Mouse (Mus musculus): ENCODE results near the gene Plod2. TPM values are rescaled to one million over a fixed set of nuclear protein-coding genes. Genes with fewer than 3 reads are reported as not detected.
A peak's percentile ranks its signal among the peaks of the same experiment; 100 is the strongest.

The Plod2 gene
- polyA plus RNA-seq, 1 experiment: 14.8 TPM

GRCm38 (mm10) chr9:92564391-92564790, 22.4 kb downstream of the Plod2 start:
- Histone ChIP-seq H3K79me3 (ENCODE audit: low read depth) (peaks cover 40% of the 10 kb centered on the region), H3K79me2 (ENCODE audit: control insufficient read depth, insufficient read depth) (peaks cover 89% of the 10 kb centered on the region), H3ac (ENCODE audit: control insufficient read depth, insufficient read length, low read depth) (no peak overlapping the region), H3K36me3 (ENCODE audit: control insufficient read depth, insufficient read depth) (no peaks in the 10 kb centered on the region), H3K4me3 (ENCODE audit: insufficient read depth, poor library complexity, severe bottlenecking) (no peak overlapping the region), H3K27me3 (ENCODE audit: control insufficient read depth, insufficient read depth, insufficient read length) (no peaks in the 10 kb centered on the region)
- TF ChIP-seq CTCF (IDR thresholded peaks at IDR 0.05; ENCODE audit: control insufficient read depth, insufficient read depth, insufficient read length) (no peak), CEBPB (IDR thresholded peaks at IDR 0.05; ENCODE audit: low read depth) (no peak), MAX (IDR thresholded peaks at IDR 0.05) (no peak), USF1 (IDR thresholded peaks at IDR 0.05; ENCODE audit: low read depth) (no peak), FOSL1 (IDR thresholded peaks at IDR 0.05; ENCODE audit: insufficient read depth, low read length, poor library complexity, severe bottlenecking) (no peak), MYOG (IDR thresholded peaks at IDR 0.05; ENCODE audit: control insufficient read depth, extremely low read depth, insufficient read length) (no peak), MYOD1 (IDR thresholded peaks at IDR 0.05; ENCODE audit: control insufficient read depth, insufficient read length, low read depth) (no peak)

- Histone ChIP-seq H3K27me3 (ENCODE audit: control insufficient read depth, insufficient read depth, insufficient read length) (no peaks in the 10 kb centered on the region), H3K79me2 (ENCODE audit: control insufficient read depth, insufficient read depth) (peaks cover 87% of the 10 kb centered on the region), H3K36me3 (ENCODE audit: control insufficient read depth, insufficient read depth) (no peaks in the 10 kb centered on the region), H3ac (ENCODE audit: control insufficient read depth, insufficient read length, low read depth) (no peak overlapping the region), H3K4me3 (ENCODE audit: insufficient read depth, poor library complexity, severe bottlenecking) (no peak overlapping the region), H3K79me3 (ENCODE audit: low read depth) (peaks cover 41% of the 10 kb centered on the region)
- TF ChIP-seq FOSL1 (IDR thresholded peaks at IDR 0.05; ENCODE audit: insufficient read depth, low read length, poor library complexity, severe bottlenecking): no peak
- no peak for TF ChIP-seq MAX (IDR thresholded peaks at IDR 0.05)
- no peak for TF ChIP-seq MYOG (IDR thresholded peaks at IDR 0.05; ENCODE audit: control insufficient read depth, extremely low read depth, insufficient read length)
- no peak for TF ChIP-seq CTCF (IDR thresholded peaks at IDR 0.05; ENCODE audit: control insufficient read depth, insufficient read depth, insufficient read length)
- no peak for TF ChIP-seq CEBPB (IDR thresholded peaks at IDR 0.05; ENCODE audit: low read depth)
- no peak for TF ChIP-seq USF1 (IDR thresholded peaks at IDR 0.05; ENCODE audit: low read depth)
- TF ChIP-seq MYOD1 (IDR thresholded peaks at IDR 0.05; ENCODE audit: control insufficient read depth, insufficient read length, low read depth): no peak
These were observed 24.2 kb downstream of the Plod2 start for GRCm38 (mm10) chr9:92566234-92566633.

- no peak overlapping the region for H3ac ChIP-seq (ENCODE audit: control insufficient read depth, insufficient read length, low read depth)
- no peaks in the 10 kb centered on the region for H3K27me3 ChIP-seq (ENCODE audit: control insufficient read depth, insufficient read depth, insufficient read length)
- peaks cover 74% of the 10 kb centered on the region for H3K79me2 ChIP-seq (ENCODE audit: control insufficient read depth, insufficient read depth)
- no peaks in the 10 kb centered on the region for H3K36me3 ChIP-seq (ENCODE audit: control insufficient read depth, insufficient read depth)
- no peak overlapping the region for H3K4me3 ChIP-seq (ENCODE audit: insufficient read depth, poor library complexity, severe bottlenecking)
- TF ChIP-seq MYOD1 (IDR thresholded peaks at IDR 0.05; ENCODE audit: control insufficient read depth, insufficient read length, low read depth): no peak
- TF ChIP-seq MYOG (IDR thresholded peaks at IDR 0.05; ENCODE audit: control insufficient read depth, extremely low read depth, insufficient read length): no peak
- no peak for TF ChIP-seq CEBPB (IDR thresholded peaks at IDR 0.05; ENCODE audit: low read depth)
- no peak for TF ChIP-seq MAX (IDR thresholded peaks at IDR 0.05)
- TF ChIP-seq USF1 (IDR thresholded peaks at IDR 0.05; ENCODE audit: low read depth): no peak
- no peak for TF ChIP-seq CTCF (IDR thresholded peaks at IDR 0.05; ENCODE audit: control insufficient read depth, insufficient read depth, insufficient read length)
- no peak for TF ChIP-seq FOSL1 (IDR thresholded peaks at IDR 0.05; ENCODE audit: insufficient read depth, low read length, poor library complexity, severe bottlenecking)
- peaks cover 35% of the 10 kb centered on the region for H3K79me3 ChIP-seq (ENCODE audit: low read depth)
These were observed 25.5 kb downstream of the Plod2 start for GRCm38 (mm10) chr9:92567474-92567873.

- Histone ChIP-seq H3K36me3 (ENCODE audit: control insufficient read depth, insufficient read depth) (no peaks in the 10 kb centered on the region), H3K27me3 (ENCODE audit: control insufficient read depth, insufficient read depth, insufficient read length) (no peaks in the 10 kb centered on the region), H3ac (ENCODE audit: control insufficient read depth, insufficient read length, low read depth) (no peak overlapping the region), H3K79me2 (ENCODE audit: control insufficient read depth, insufficient read depth) (peaks cover 61% of the 10 kb centered on the region), H3K4me3 (ENCODE audit: insufficient read depth, poor library complexity, severe bottlenecking) (no peak overlapping the region), H3K79me3 (ENCODE audit: low read depth) (peaks cover 32% of the 10 kb centered on the region)
- TF ChIP-seq FOSL1 (IDR thresholded peaks at IDR 0.05; ENCODE audit: insufficient read depth, low read length, poor library complexity, severe bottlenecking) (no peak), CTCF (IDR thresholded peaks at IDR 0.05; ENCODE audit: control insufficient read depth, insufficient read depth, insufficient read length) (no peak), MYOD1 (IDR thresholded peaks at IDR 0.05; ENCODE audit: control insufficient read depth, insufficient read length, low read depth) (no peak), MYOG (IDR thresholded peaks at IDR 0.05; ENCODE audit: control insufficient read depth, extremely low read depth, insufficient read length) (no peak), CEBPB (IDR thresholded peaks at IDR 0.05; ENCODE audit: low read depth) (peak; percentile 67)
These were observed 26.8 kb downstream of the Plod2 start for GRCm38 (mm10) chr9:92568798-92569197.

GRCm38 (mm10) chr9:92572376-92573108, 30.5 kb downstream of the Plod2 start:
- H3ac ChIP-seq (ENCODE audit: control insufficient read depth, insufficient read length, low read depth): no peak overlapping the region
- no peak for TF ChIP-seq CEBPB (IDR thresholded peaks at IDR 0.05; ENCODE audit: low read depth)
- TF ChIP-seq MAX (IDR thresholded peaks at IDR 0.05): no peak
- no peak for TF ChIP-seq FOSL1 (IDR thresholded peaks at IDR 0.05; ENCODE audit: insufficient read depth, low read length, poor library complexity, severe bottlenecking)
- no peak for TF ChIP-seq CTCF (IDR thresholded peaks at IDR 0.05; ENCODE audit: control insufficient read depth, insufficient read depth, insufficient read length)
- TF ChIP-seq MYOG (IDR thresholded peaks at IDR 0.05; ENCODE audit: control insufficient read depth, extremely low read depth, insufficient read length): no peak
- no peak for TF ChIP-seq MYOD1 (IDR thresholded peaks at IDR 0.05; ENCODE audit: control insufficient read depth, insufficient read length, low read depth)
- TF ChIP-seq USF1 (IDR thresholded peaks at IDR 0.05; ENCODE audit: low read depth): no peak
- H3K79me3 ChIP-seq (ENCODE audit: low read depth): peaks cover 15% of the 10 kb centered on the region
- H3K79me2 ChIP-seq (ENCODE audit: control insufficient read depth, insufficient read depth): peaks cover 34% of the 10 kb centered on the region
- peaks cover 4% of the 10 kb centered on the region for H3K36me3 ChIP-seq (ENCODE audit: control insufficient read depth, insufficient read depth)
- no peaks in the 10 kb centered on the region for H3K27me3 ChIP-seq (ENCODE audit: control insufficient read depth, insufficient read depth, insufficient read length)
- no peak overlapping the region for H3K4me3 ChIP-seq (ENCODE audit: insufficient read depth, poor library complexity, severe bottlenecking)

All from C2C12 (cell line).